Mouse (Mus musculus): Measurements from ENCODE around the gene Trak1. TPM values are rescaled to one million over a fixed set of nuclear protein-coding genes. Genes with fewer than 3 reads are reported as not detected.

Gene Trak1
- polyA plus RNA-seq, 2 experiments from 2014 or later, result 9.4 to 11.2 TPM

DNA sequence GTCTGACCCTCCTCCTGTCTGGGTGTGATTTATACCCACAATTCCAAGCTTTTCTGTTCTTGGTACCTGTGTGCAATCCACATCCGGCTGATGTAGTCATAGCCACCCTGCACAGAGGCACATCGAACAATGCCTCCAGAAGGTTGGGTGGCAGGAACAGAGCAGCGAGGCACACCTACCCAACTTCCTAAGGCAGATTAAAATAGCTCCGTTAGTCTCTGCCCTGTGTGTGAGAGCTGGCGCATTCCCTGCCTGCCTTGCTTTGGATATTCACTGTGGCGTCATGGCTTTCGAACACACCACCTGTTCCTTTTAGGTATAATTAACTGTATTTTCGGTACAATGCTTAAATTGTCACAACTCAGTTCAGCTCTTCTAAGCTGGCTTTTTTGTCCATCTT is 103.3 kb downstream of the Trak1 start:
- ATAC-seq, result no peak

DNA sequence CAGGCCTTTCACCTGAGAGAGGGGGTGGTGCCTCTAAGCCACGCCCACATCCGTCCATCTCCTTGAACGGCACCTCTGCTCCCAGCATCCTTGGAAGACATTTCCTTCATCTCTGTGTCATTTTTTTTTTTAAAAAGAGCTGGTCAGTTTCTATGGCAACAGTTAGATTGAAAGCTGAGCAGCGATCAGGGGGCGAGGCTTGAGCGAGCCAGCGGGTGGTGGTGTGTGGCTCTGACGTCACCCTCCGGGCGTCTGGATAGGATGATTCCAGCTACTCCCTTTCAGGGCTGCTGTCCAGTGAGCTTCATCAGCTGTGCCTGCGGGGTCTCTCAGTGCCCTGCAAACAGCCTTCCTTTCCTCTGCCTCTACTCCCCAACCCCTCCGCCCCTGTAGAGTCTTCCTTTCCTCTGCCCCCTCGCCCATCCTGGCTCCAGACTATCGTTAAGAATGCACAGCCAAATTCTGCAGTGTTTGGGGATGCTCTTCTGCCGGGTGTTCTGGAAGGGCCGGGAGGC is 105.9 kb downstream of the Trak1 start:
- ATAC-seq, result no peak

DNA sequence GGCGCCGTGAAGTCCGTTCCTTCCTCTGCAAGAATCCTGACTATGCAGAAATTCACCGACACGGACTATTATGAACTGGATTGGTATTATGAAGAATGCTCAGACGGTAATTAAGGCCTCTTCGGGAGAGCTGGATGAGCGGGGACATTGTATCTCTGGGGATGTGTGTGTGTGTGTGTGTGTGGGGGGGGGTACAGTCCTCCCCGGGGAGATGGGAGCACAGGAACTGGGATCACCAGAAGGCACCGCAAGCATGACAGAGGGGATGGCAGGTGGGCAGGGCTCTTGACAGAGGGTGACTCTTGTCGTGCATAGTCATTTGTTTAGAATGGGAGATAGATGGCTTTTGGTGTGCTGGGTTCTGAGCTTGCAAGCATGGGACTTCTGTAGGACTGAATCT is 106.4 kb downstream of the Trak1 start:
- no peak for ATAC-seq

DNA sequence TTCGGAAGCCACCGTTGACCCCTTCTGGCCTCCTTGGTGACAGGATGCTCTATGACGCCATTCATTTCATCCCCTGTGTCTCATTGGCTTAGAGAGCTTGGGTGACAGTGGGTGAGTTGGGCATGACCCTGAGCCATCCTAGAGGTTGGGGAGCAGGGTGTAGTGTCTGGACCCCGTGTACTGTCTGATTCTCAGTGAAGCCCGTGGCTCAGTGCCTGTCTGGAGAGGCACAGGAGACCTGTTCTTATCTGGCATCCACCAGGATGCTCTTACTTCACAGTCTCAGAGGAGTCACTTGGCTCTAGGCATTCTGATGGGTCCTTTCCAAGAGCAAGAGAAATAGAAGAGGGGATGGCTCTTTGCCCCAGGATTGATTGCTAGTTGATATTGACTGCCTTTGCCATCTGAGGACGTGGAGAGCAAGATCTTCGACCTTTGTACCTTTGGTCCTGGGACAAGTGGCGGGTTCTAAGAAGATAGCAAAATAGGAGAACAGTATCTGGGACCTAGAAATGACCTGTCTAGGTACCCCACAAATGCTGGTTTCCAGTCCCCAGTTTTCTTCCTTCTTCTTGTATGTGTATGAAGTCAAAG is 107.9 kb downstream of the Trak1 start:
- ATAC-seq, result no peak

DNA sequence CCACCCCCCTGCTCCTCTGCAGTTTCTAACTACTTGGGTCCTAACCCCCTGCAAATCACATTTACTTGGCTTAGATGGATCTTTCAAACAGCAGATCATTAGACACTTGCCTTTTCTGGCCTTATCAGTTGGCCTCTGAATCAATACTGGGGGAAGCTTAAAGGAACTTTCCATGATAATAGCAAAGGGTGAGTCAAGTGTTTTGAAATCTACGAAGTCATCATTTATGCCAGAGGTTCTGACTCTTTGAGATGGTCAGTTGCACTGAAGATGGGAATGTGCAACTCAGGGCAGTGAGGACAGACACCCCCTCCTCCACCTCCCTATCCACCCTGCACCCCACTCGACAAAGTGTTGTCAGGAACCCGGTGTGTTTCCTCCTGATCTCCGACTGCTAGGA is 108.5 kb downstream of the Trak1 start:
- ATAC-seq, result no peak

DNA sequence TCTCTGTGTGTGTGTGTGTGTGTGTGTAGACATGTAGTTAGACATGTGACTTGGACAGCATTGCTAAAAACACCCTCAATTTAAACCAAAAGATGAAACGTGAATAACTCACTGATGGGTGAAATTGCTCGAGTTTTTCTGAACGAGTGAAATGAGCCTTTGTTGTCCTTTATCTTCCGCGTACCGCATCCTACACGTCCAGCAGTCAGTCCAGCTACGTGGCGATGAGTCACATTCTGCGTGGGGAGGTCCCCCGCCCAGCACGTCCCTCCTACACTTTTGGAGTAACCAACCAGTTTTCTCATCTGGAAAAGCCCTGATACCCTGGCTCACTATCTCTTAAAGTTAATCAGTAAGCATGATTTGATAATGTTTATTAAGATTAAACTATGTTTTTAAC is 116.9 kb downstream of the Trak1 start:
- no peak for ATAC-seq

DNA sequence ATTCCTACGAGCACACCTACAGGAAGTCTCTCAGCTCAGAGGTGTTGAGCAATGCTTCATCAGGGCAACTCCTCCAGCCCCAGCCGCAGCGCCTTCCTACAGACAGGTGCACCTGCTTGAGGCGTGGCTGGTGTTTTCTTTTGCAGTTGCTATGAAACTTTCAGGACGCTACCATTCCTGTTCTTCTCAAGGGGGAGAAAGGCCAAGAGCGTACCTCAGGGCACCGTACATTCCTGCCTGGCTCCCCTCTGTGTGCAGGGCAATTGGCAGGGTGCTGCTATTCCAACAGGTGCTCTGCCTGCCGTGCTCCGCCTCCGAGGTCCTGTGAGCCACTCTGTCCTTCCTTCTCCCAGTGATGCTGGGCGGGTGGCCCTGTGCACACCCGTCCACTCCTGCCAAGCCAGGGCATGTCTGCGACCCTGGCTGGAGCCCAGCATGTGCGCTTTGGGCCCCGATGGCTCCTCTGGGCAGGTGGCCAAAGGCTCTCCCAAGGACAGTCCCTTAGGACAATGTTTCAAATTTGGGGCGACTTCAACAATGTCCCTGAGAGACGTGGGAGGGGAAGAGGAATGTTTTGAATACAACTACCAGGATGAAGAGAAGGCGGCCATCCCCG is 118.4 kb downstream of the Trak1 start:
- no peak for ATAC-seq

DNA sequence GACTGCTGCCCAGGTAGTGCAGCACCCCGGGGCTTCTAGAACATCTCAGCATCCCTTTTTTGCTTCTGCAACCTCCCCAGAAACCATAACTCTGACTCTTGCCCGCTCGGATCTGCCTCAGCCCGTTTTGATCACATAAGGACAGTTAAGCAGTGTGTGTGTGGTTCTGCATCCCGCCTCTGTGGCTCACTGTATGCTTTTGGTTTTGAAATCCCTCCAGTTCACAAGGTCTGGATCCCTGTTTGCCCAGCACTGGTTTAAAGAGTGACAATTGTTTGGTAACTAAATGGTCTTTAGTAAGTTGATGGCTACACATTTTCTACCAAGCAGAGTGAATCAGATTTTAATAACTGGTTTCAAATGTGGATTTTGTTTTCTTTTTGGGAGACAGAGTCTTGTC is 119.2 kb downstream of the Trak1 start:
- no peak for ATAC-seq

DNA sequence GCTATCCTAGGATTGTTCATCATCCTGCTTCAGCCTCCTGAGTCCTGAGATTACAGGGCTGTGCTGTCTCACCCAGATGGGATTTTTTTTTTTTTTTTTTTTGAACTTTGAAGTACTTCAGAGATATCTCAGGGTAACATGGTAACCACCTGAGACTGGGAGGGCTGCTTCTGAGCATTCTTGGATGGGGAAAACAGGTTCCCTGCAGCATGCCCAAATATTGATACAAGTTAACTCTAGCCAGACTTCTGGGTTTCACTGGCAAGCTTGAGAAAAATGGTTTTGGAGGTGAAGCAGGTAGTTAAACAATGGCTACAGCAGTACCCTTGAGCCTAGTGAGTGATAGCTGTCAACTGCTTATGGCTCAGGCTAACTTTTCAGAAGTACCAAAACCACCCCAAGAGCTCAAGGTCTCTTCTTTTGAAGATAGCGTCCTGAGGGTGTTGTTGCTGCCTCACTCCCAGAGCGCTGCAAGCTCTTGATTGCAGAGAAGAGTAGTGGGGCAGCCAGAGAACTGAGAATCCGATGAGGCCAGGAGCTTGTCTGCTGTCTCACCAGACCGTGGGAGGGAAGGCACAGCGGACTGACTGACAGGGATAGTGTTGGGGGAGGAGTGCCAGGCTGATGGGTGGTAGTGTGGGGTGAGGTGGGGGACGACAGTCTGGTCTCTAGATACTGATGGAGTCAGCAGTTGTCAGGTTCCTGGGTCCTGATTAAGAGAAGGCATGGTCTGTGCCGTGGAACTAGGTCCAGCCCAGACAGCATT is 119.8 kb downstream of the Trak1 start:
- ATAC-seq, result no peak

DNA sequence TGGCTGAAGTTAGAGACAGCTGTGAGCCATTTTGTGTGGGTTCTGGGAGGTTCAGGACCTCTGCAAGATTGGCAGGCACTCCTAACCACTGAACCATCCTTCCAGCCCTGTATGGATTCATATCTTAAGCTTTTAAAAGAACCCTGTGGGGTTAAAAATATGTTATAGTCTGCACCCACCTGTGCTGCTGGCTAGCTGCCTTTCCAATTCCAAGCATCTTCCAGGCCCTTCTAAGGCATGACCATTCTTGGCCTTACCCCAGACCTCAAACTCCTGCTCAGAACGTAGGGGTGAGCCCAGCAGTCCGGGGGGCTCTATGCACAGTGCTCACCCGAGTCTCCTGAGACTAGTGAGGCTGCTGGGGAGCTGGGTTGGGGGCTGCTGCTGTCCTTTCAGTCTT is 121.7 kb downstream of the Trak1 start:
- no peak for ATAC-seq

DNA sequence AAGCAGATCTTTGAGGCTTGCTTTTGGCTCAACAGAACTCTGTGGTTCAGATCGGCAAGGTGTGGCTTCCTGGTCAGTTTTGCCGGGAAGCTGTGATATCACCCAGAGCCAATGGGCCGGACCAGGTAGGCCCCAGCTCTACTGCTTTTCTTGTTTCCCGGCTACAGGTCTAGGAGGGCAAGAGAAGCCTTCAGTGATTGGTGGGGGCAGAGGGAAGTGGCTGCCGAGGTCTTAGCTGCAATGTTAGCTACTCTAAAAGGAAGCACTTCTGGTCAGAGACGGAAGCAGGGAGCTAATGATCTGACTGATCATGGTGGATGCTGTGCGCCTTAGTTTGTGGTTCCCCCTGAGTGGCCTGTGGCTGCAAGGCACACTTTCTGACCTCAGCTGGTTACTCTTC is 122.3 kb downstream of the Trak1 start:
- no peak for ATAC-seq

DNA sequence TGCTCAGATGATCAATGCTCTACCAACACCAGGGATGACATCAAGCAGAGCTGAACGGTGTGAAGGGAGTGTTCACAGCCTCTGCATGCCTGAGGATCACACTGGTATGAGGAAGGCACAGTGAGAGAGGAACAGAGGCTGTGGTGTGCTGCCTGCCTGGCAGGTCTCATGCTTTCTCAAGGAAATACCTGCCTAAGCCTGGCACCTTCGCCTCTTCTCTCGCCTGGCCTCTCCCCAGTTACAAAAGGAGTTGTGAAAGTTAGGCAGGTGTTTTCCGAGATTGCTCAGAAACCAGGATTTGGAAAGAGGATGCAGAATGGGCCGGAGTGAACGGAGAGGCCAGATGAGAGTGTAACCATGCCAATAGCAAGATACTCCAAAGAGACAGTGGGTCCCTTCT is 123.5 kb downstream of the Trak1 start:
- ATAC-seq, result no peak

DNA sequence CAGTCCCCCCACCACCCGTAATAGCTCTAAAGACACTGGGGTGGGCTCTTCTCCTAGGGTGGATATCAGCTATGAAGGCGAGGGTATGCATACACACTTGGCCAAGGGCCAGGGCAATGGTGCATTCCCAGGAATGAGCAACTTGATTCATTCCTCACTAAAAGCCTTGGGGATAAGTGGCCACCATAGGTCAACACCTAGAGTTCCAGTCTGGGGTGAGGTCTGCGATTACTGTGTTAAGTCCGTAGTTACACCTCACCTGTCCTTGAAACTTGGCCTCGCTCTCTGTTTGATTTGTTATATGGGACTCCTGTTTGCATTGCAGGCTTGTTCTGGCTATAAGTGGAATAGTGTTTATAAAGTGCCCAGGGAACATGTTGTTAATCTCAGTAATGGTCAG is 125.1 kb downstream of the Trak1 start:
- no peak for ATAC-seq

DNA sequence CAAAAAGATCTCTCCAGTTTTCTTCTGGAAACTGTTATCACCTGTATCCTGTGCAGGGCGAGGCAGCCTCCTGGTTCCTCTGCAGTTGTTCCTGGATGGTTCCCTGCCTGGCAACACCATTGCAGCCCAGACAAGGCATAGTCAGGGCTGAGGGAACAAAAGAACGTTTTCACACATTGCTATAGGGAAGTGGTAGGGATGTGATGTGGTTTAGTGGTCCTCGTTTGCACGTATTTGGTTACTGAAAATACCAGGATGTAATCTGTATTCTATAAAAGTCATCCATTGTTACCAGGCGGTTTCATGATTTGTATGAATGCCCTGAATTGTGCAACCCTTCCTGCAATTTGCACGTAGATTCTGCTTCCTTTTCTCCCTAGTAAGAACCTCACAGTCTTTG is 126.3 kb downstream of the Trak1 start:
- no peak for ATAC-seq

DNA sequence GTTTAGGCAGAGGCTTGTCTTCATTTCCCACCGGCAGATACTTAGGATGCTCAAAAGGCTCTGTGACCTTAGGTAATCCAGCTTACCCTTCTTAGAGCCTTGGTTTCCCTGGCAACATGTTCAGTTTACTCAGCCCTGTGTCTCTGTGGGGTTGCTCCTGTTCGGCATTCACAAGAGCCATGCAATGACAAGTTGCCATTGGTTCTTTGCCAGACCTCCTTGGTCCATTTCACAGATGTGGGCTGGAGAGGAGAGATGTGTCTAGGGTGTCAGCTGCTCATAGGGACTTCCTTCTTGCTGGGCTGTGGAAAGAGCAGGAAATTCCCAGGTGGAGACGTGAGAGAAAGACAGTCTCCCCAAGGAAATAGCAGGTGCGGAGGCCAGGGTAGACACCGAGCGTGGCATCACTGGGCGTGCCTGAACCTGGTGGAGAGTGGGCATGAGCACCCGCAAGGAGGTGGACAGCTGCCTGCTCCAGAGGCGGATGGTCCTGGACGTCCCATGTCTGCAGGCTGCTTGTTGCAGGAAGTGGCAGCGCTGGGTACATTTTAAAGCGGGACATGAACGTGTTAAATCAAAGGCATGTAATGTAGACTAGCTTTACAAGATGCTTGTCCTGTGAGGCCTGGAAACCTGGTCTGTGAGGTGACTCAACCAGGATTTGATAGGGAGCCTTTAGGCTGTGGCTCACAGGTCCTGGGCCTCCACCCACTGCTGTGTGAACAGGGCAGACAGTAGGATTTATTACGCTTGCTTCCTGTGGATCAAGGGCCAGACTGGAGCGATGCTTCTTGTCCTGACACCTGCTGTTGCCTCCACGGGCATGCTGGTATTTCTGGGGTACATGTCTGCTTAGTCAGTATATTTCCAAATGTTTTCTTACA is 127.2 kb downstream of the Trak1 start:
- ATAC-seq, result no peak

DNA sequence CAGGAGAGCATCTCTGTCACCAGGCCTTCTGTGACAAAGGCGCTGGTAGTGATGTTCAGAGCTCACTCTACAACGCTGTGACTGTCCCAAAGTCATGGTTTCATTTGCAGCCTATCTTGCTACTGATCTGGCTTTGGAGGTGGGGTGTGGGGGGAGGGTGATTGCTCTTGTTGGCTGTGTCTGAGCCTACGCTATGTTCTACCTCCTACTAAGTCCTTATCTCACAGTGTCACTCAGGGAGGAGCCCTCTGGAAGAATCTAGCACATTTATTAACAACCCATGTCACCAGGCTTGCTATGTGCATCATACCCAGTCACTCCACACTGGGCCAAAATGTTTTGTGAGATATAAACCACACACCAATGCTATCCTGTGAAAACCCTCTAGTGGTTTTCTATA is 129.1 kb downstream of the Trak1 start:
- ATAC-seq, result peak; percentile 36

DNA sequence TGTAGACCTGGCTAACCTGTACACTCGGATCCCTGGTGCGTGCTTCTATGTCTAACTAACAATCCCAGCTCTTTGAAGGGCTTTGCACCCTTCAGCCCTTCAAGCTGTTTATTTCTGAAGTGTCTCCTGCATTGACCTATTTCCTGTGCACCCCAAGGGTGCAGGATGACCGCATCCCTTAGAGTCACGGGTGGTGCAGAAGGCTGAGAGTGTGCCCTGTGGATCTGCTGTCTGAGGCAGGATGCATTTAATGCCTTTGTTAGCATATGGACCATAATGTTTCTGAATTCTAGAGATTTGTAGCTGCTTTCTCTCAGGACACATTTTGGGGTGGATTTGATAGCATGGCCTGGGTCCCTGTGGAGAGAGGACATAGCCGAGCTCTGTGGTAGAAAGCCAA is 129.6 kb downstream of the Trak1 start:
- ATAC-seq, result no peak

DNA sequence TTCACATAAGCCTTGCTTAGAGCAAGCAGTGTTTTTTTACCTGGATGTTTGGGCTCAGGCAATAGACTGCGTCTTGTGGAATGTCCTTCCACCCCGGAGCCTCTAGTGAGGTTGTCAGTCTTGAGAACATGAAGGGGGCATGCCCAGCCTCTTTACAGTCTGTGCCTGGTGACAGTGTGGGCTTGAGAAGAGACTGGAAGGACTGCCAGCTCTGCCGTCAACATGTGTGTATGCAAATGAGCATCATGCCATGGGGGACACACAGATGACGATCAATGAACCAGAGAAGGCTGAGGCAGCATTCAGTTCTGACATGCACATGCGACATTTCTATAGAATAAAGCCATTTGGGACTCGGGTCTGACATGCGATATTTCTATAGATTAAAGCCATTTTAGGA is 132.3 kb downstream of the Trak1 start:
- no peak for ATAC-seq

DNA sequence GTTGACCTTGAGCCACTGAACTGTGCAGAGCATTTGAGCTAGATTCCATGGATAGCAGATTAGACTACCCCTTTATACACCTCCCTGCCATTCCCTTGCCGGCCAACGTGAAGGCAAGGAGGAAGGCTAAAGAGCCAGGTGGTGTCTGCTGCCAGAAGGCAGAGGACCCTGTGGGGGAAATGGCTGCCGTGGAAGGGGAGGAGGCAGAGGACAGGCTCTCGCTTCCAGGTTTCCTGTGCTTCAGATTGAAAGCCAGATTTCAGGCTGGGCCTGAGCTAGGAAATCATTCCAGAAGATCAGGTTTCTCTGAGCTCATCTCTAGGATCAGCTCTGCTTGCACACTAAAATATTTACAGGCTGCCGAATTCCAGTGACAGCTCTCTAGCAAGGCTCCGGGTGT is 133.1 kb downstream of the Trak1 start:
- ATAC-seq, result no peak

DNA sequence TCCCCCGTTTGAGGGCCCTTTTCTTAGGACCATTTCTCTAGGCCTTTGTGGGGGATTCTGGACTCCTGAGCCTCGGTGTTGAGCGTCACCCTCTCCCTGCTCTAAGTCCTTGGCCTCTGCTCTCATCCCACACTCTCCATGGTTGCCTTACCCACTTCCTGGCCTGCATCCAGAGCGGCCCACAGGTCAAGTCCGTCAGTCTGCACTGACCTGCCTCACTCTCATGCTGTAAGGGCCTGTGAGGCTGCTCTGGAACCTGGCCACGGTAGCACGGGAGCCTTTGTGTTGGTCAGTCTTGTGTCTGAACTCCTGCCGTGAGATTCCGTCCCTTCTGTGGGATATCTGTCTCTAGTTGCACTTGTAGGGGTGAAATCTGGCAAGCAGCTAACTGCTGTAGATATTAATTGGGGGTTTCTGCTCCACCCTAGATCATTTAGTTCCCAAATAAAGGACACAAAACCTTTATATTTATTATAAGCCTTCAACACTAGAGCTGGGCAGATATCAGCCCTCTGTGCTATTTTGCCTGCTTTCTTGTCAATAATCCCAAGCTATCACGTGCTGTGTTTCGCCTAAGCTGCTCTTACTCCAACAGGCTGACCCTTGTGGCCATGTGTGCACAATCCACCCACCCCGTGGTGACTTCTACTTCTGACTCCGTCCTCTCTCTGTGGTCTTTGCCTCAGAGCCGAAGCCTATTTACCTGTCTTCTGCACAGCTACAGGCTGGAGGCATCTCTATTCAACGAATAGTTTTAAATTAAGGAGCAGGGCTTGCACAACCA is 136.6 kb downstream of the Trak1 start:
- ATAC-seq, result no peak

DNA sequence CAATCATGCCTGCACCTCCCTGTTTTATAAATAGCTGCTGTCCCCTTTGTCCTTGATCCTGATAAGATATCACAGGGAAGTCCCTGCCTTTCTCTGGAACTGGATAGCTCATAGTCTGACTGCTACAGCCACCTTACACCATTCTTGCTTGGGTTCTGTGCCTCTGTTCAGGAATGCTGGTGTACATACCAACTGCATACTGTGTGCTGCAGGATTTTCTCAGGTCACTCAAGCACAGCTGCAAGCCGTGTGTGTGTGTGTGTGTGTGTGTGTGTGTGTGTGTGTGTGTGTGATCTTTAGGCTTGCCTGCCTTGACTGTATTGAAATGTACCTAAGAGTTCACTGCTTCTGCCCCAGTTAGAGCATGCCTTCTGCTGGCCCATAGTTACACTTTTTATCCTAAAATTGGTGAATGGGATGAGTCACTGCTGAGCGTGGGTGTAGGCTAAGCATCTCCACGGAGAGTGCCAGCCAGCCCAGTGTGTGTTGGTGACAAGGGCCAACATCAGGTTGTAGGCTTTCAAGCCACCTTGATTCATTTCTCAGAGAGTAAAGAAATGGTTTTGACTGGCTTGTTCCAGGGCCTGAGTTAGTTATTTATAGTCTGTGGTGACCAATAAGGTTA is 138.1 kb downstream of the Trak1 start:
- ATAC-seq, result no peak

DNA sequence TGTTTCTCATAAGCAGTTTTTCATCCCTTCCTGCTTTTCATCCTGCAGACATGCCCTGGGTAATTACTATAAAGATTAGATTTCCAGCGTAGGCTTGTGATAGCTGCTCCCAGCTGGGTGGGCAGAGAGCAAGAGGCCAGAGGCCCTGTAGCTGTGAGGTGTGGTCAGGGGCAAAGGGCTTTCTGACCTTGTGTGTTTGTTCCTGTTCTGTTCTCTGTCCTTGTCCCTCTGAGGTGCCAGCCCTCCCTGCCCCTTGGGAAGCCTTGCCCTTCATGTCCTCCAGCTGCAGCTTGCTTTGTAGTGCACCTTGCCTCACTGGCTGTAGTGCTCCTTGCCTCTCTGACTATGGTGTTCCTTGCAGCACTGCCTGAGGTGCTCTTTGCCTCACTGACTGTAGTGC is 139.2 kb downstream of the Trak1 start:
- no peak for ATAC-seq
